Comparison of ENCODE assay signal across 16 mouse cellular contexts in the genomic region with DNA sequence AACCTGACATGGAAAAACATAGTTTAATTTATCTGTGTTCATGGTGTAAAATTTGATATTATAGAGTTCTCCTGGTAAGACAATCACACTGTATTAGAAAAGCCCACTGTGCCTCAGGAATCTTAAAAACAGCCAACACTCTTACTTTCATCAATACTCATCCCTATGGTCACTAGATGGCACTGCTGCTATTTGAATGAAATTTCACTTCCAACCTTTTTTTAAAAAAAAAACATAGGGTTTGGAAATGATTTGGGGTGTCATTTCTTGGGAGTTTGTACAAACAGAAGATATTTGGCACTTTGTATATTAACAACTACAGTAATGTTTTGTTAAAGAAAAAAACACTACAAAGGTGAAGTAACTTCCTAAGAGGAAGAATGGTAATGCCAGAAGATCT. TPM values are rescaled to one million over a fixed set of nuclear protein-coding genes. Genes with fewer than 3 reads are reported as not detected.
DNase-seq lines count a peak whose midpoint lies in the region; ATAC-seq and TF ChIP-seq lines count a peak whose summit lies in the region.
"Had no signal": no experiment of that assay in that cellular context is flagged by ENCODE, and none has a peak within 500 bp of the region (broad histone marks: within the 10 kb centered on the region; RNA-seq: fewer than 3 reads in every experiment).

No protein-coding gene starts in this region.

- peaks cover 53% of the 10 kb centered on the region for H3K27me3 ChIP-seq in hindbrain, embryonic 11.5 days (ENCODE audit: control insufficient read depth, insufficient read depth, low read length)
- peaks cover 34% of the 10 kb centered on the region for H3K27me3 ChIP-seq in hindbrain, embryonic 16.5 days (replicated peaks; ENCODE audit: control insufficient read depth, insufficient read depth, low read length)
- peaks cover 64% of the 10 kb centered on the region for H3K27me3 ChIP-seq in lung, embryonic 14.5 days (ENCODE audit: insufficient read depth, low read length)
- peaks cover 40% of the 10 kb centered on the region for H3K27me3 ChIP-seq in heart, embryonic 11.5 days (ENCODE audit: control insufficient read depth, insufficient read depth, low read length)

- no peak overlapping the region for H3K27ac ChIP-seq in hindbrain, embryonic 11.5 days (ENCODE audit: low read depth, low read length)
- no peak overlapping the region for H3K27ac ChIP-seq in hindbrain, embryonic 16.5 days (ENCODE audit: low read depth, low read length)
- no peak overlapping the region for H3K27ac ChIP-seq in lung, embryonic 14.5 days (ENCODE audit: low read depth)
- H3K27ac ChIP-seq in heart, embryonic 11.5 days (ENCODE audit: low read depth, low read length), result no peak overlapping the region
- H3K27ac ChIP-seq: embryonic facial prominence, embryonic 12.5 days; neural tube, embryonic 13.5 days had no signal

- H3K9ac ChIP-seq in hindbrain, embryonic 11.5 days (ENCODE audit: low read depth, low read length), result no peak overlapping the region
- no peak overlapping the region for H3K9ac ChIP-seq in hindbrain, embryonic 16.5 days (ENCODE audit: low read depth, low read length)
- no peak overlapping the region for H3K9ac ChIP-seq in lung, embryonic 14.5 days
- H3K9ac ChIP-seq in heart, embryonic 11.5 days (ENCODE audit: low read depth, low read length), result no peak overlapping the region
- H3K9ac ChIP-seq: embryonic facial prominence, embryonic 12.5 days; neural tube, embryonic 13.5 days had no signal

- DNase-seq in hindbrain, embryonic 11.5 days (ENCODE audit: low spot score), result peak; percentile 54
- peak; percentile 80 for DNase-seq in lung, embryonic 14.5 days
- DNase-seq in lung, postnatal 14 days, result no peak
- peak; percentile 62 for DNase-seq in adipocyte (ENCODE audit: low spot score)
- peak; percentile 30 for DNase-seq in mesoderm, embryonic 11.5 days (ENCODE audit: low read depth, low spot score)
- DNase-seq: liver; right cerebral cortex, postnatal 25 days had no signal

- H3K4me1 ChIP-seq in hindbrain, embryonic 11.5 days (replicated peaks; ENCODE audit: control insufficient read depth, insufficient read depth, low read length), result no peaks in the 10 kb centered on the region; the same call in 1 of the 2 replicates
- H3K4me1 ChIP-seq in hindbrain, embryonic 16.5 days (ENCODE audit: control insufficient read depth, insufficient read depth, low read depth, low read length), result no peaks in the 10 kb centered on the region
- H3K4me1 ChIP-seq in lung, embryonic 14.5 days (ENCODE audit: insufficient read depth), result no peaks in the 10 kb centered on the region
- no peaks in the 10 kb centered on the region for H3K4me1 ChIP-seq in heart, embryonic 11.5 days (ENCODE audit: control insufficient read depth, insufficient read depth, low read length)
- H3K4me1 ChIP-seq: embryonic facial prominence, embryonic 12.5 days had no signal

- no peak for ATAC-seq in hindbrain, embryonic 11.5 days (ENCODE audit: low FRiP score)
- ATAC-seq in hindbrain, embryonic 16.5 days, result no peak
- no peak for ATAC-seq in lung, embryonic 14.5 days (ENCODE audit: insufficient read depth)
- ATAC-seq in heart, embryonic 11.5 days (replicated peaks; ENCODE audit: insufficient number of reproducible peaks, low FRiP score, low TSS enrichment), result no peak
- ATAC-seq in erythroblast, adult 5-6 weeks (replicated peaks; ENCODE audit: low FRiP score, poor library complexity, severe bottlenecking), result no peak

- no peaks in the 10 kb centered on the region for H3K36me3 ChIP-seq in hindbrain, embryonic 11.5 days (ENCODE audit: control insufficient read depth, insufficient read depth, low read length)
- no peaks in the 10 kb centered on the region for H3K36me3 ChIP-seq in hindbrain, embryonic 16.5 days (ENCODE audit: control insufficient read depth, insufficient read depth, low read length)
- H3K36me3 ChIP-seq in lung, embryonic 14.5 days (ENCODE audit: insufficient read depth), result no peaks in the 10 kb centered on the region
- H3K36me3 ChIP-seq in heart, embryonic 11.5 days (ENCODE audit: control insufficient read depth, insufficient read depth, low read length), result no peaks in the 10 kb centered on the region
- H3K36me3 ChIP-seq: embryonic facial prominence, embryonic 12.5 days; neural tube, embryonic 13.5 days had no signal

- H3K4me2 ChIP-seq in hindbrain, embryonic 11.5 days (replicated peaks; ENCODE audit: low read depth, low read length), result no peak overlapping the region
- no peak overlapping the region for H3K4me2 ChIP-seq in hindbrain, embryonic 16.5 days (ENCODE audit: low read length)
- H3K4me2 ChIP-seq in lung, embryonic 14.5 days, result no peak overlapping the region
- H3K4me2 ChIP-seq in heart, embryonic 11.5 days, result no peak overlapping the region
- H3K4me2 ChIP-seq: embryonic facial prominence, embryonic 12.5 days; neural tube, embryonic 13.5 days had no signal

- H3K9me3 ChIP-seq in hindbrain, embryonic 11.5 days (ENCODE audit: control insufficient read depth, low read length), result no peaks in the 10 kb centered on the region
- H3K9me3 ChIP-seq in hindbrain, embryonic 16.5 days (ENCODE audit: control insufficient read depth, low read length), result no peaks in the 10 kb centered on the region
- no peaks in the 10 kb centered on the region for H3K9me3 ChIP-seq in lung, embryonic 14.5 days (ENCODE audit: low read depth, low read length)
- H3K9me3 ChIP-seq in heart, embryonic 11.5 days (replicated peaks; ENCODE audit: control insufficient read depth, low read length), result no peaks in the 10 kb centered on the region
- H3K9me3 ChIP-seq: embryonic facial prominence, embryonic 12.5 days; neural tube, embryonic 13.5 days had no signal

- H3K4me3 ChIP-seq in hindbrain, embryonic 11.5 days (ENCODE audit: low read depth, low read length), result no peak overlapping the region
- H3K4me3 ChIP-seq in hindbrain, embryonic 16.5 days (ENCODE audit: low read length), result no peak overlapping the region
- no peak overlapping the region for H3K4me3 ChIP-seq in lung, embryonic 14.5 days (ENCODE audit: low read depth, low read length)
- no peak overlapping the region for H3K4me3 ChIP-seq in heart, embryonic 11.5 days (ENCODE audit: low read depth, low read length)
- H3K4me3 ChIP-seq: embryonic facial prominence, embryonic 12.5 days; neural tube, embryonic 13.5 days had no signal

- peak; percentile 47 for TF ChIP-seq CTCF in lung, embryonic 14.5 days (IDR thresholded peaks at IDR 0.05; ENCODE audit: low read depth)

RNA-seq across cellular contexts. Expression of a gene that starts 10.3 kb away (rescaled TPM):
- polyA plus RNA-seq in hindbrain, embryonic 11.5 days (2014; fragmentation: Nextera tagmentation; extraction: Ambion mirVana), result 0.39 and 0.49 TPM in 2 replicates
- polyA plus RNA-seq in hindbrain, embryonic 16.5 days (2015; fragmentation: Nextera tagmentation; extraction: Ambion mirVana), result 1.8 TPM in 1 of 2 replicates, not detected in the other
- 0.09 TPM in 1 of 2 replicates, not detected in the other for polyA plus RNA-seq in lung, embryonic 14.5 days (2014; fragmentation: Nextera tagmentation; extraction: Ambion mirVana)
- 1.5 TPM in 2 replicates for polyA plus RNA-seq in heart, embryonic 11.5 days (2014; fragmentation: Nextera tagmentation; extraction: Ambion mirVana)
- not detected in 2 replicates for total RNA-seq in erythroblast, adult 5-6 weeks (2015; ENCODE audit: low replicate concordance)
- not detected in 2 replicates for total RNA-seq in erythroblast, adult 5-6 weeks (2017; ENCODE audit: low replicate concordance)
- total RNA-seq: megakaryocyte, adult 5-6 weeks had no signal
- polyA plus RNA-seq: heart, embryonic 14.5 days; intestine, embryonic 14.5 days had no signal

RNA-seq across cellular contexts. Expression of a gene that starts 12.8 kb away (rescaled TPM):
- 0.08 TPM in 1 of 2 replicates, not detected in the other for polyA plus RNA-seq in hindbrain, embryonic 11.5 days (2014; fragmentation: Nextera tagmentation; extraction: Ambion mirVana)
- polyA plus RNA-seq in hindbrain, embryonic 16.5 days (2015; fragmentation: Nextera tagmentation; extraction: Ambion mirVana), result 0.12 TPM in 1 of 2 replicates, not detected in the other
- polyA plus RNA-seq in lung, embryonic 14.5 days (2014; fragmentation: Nextera tagmentation; extraction: Ambion mirVana), result not detected in 2 replicates
- polyA plus RNA-seq in heart, embryonic 11.5 days (2014; fragmentation: Nextera tagmentation; extraction: Ambion mirVana), result not detected in 2 replicates
- total RNA-seq in erythroblast, adult 5-6 weeks (2015; ENCODE audit: low replicate concordance), result not detected in 2 replicates
- total RNA-seq in erythroblast, adult 5-6 weeks (2017; ENCODE audit: low replicate concordance), result not detected in 2 replicates
- total RNA-seq: megakaryocyte, adult 5-6 weeks had no signal
- polyA plus RNA-seq: heart, embryonic 14.5 days; intestine, embryonic 14.5 days; neural tube, embryonic 13.5 days; stomach, embryonic 16.5 days had no signal
